Mouse (Mus musculus): ENCODE results near the gene Rabgap1. TPM values are rescaled to one million over a fixed set of nuclear protein-coding genes. Genes with fewer than 3 reads are reported as not detected.

The Rabgap1 gene
- polyA plus RNA-seq, 1 experiment: 13.9 TPM

- no peak for TF ChIP-seq POLR2A (IDR thresholded peaks at IDR 0.05; ENCODE audit: borderline replicate concordance, extremely low read depth, low read depth, low read length)
- TF ChIP-seq CTCF (IDR thresholded peaks at IDR 0.05; ENCODE audit: insufficient read depth, low read length): no peak
- WGBS: 71% methylated on average over 2 of the region's 2 CpGs
- no peak for DNase-seq
- Histone ChIP-seq H3K4me1 (ENCODE audit: control insufficient read depth, insufficient read depth, low read length) (no peaks in the 10 kb centered on the region), H3K4me3 (replicated peaks; ENCODE audit: extremely low read depth, low read depth, low read length) (no peak overlapping the region)
These were observed 135.1 kb downstream of the Rabgap1 start for GRCm38 (mm10) chr2:37578185-37578584.

- DNase-seq: no peak
- no peak overlapping the region for H3K4me3 ChIP-seq (replicated peaks; ENCODE audit: extremely low read depth, low read depth, low read length)
- TF ChIP-seq POLR2A (IDR thresholded peaks at IDR 0.05; ENCODE audit: borderline replicate concordance, extremely low read depth, low read depth, low read length): no peak
- no peak for TF ChIP-seq CTCF (IDR thresholded peaks at IDR 0.05; ENCODE audit: insufficient read depth, low read length)
- no peaks in the 10 kb centered on the region for H3K4me1 ChIP-seq (ENCODE audit: control insufficient read depth, insufficient read depth, low read length)
These were observed 144.8 kb downstream of the Rabgap1 start for GRCm38 (mm10) chr2:37587919-37588318.

Other genes starting within 250 kb of the Rabgap1 start
- not detected in 2 replicates for gene Olfr366, start 231.7 kb upstream of the Rabgap1 start, polyA plus RNA-seq (2012; rRNA removed)
- gene Olfr368, start 116.8 kb upstream of the Rabgap1 start, polyA plus RNA-seq (2012; rRNA removed): not detected in 2 replicates
- 8.7 and 14.6 TPM in 2 replicates for gene Pdcl, start 83.9 kb upstream of the Rabgap1 start, polyA plus RNA-seq (2012; rRNA removed)
- gene Rc3h2, start 20.4 kb upstream of the Rabgap1 start, polyA plus RNA-seq (2012; rRNA removed): 5.7 and 8.6 TPM in 2 replicates
- 1.8 and 2.8 TPM in 2 replicates for gene Zbtb26, start 144 bp upstream of the Rabgap1 start, polyA plus RNA-seq (2012; rRNA removed)
- 1.7 and 2.4 TPM in 2 replicates for gene Zbtb6, start 108 bp upstream of the Rabgap1 start, polyA plus RNA-seq (2012; rRNA removed)
- 0.33 and 0.73 TPM in 2 replicates for gene Gpr21, start 73.1 kb downstream of the Rabgap1 start, polyA plus RNA-seq (2012; rRNA removed)

All from lung, adult 2 months (tissue).